In the genomic region with DNA sequence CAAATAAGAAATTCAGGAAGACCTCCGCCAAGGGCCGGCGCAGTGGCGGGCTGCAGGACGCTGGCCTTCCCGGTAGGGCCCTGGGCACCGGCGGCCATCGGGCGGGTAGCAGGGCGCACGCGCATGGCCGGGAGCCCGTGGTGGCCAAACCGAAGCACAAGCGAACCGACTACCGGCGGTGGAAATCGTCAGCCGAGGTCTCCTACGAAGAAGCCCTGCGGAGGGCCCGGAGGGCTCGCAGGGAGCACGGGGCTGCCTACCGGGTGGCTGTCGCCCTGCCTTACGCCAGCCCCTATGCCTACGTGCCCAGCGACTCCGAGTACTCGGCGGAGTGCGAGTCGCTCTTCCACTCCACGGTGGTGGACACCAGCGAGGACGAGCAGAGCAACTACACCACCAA, we compare ENCODE assay signal across 20 mouse cellular contexts. TPM values are rescaled to one million over a fixed set of nuclear protein-coding genes. Genes with fewer than 3 reads are reported as not detected.
DNase-seq lines count a peak whose midpoint lies in the region; ATAC-seq and TF ChIP-seq lines count a peak whose summit lies in the region.
"Had no signal": no experiment of that assay in that cellular context is flagged by ENCODE, and none has a peak within 500 bp of the region (broad histone marks: within the 10 kb centered on the region; RNA-seq: fewer than 3 reads in every experiment).

No protein-coding gene starts in this region.

- H3K4me2 ChIP-seq in forebrain, embryonic 13.5 days: peak overlapping the region; percentile 31
- no peak overlapping the region for H3K4me2 ChIP-seq in forebrain, embryonic 16.5 days (ENCODE audit: low read length)
- H3K4me2 ChIP-seq: heart, embryonic 11.5 days; heart, embryonic 15.5 days; hindbrain, embryonic 13.5 days had no signal

- no peak overlapping the region for H3K4me3 ChIP-seq in forebrain, embryonic 13.5 days
- no peak overlapping the region for H3K4me3 ChIP-seq in forebrain, embryonic 16.5 days (replicated peaks; ENCODE audit: low read length)
- peak overlapping the region; percentile 37 for H3K4me3 ChIP-seq in ES-Bruce4 (ENCODE audit: low read depth, low read length)
- H3K4me3 ChIP-seq: embryonic facial prominence, embryonic 10.5 days; heart, adult 2 months; heart, embryonic 15.5 days; hindbrain, embryonic 13.5 days had no signal

- peaks cover 9% of the 10 kb centered on the region for H3K9me3 ChIP-seq in forebrain, embryonic 13.5 days (replicated peaks)
- peaks cover 9% of the 10 kb centered on the region for H3K9me3 ChIP-seq in forebrain, embryonic 16.5 days (ENCODE audit: control insufficient read depth, low read length)
- H3K9me3 ChIP-seq in ES-Bruce4 (replicated peaks; ENCODE audit: control insufficient read depth, insufficient read depth, low read length, poor library complexity, severe bottlenecking): no peaks in the 10 kb centered on the region

- DNase-seq in right cerebral cortex, postnatal 4 days: peak; percentile 11
- DNase-seq in right cerebral cortex, postnatal 10 days (ENCODE audit: low spot score in 2 of 2): no peak
- DNase-seq in urinary bladder, postnatal 10 days (ENCODE audit: low spot score): no peak
- no peak for DNase-seq in kidney, postnatal 10 days
- DNase-seq: adrenal gland, adult 8-10 months; cerebellum, adult 2 months; cerebellum, postnatal 10 days; gastrocnemius, postnatal 14 days; heart, adult 2 months; heart, postnatal 14 days had no signal

- TF ChIP-seq POLR2A in ES-Bruce4 (IDR thresholded peaks at IDR 0.05; ENCODE audit: insufficient read depth, low read length): no peak

- no peak overlapping the region for H3K9ac ChIP-seq in forebrain, embryonic 13.5 days
- H3K9ac ChIP-seq in forebrain, embryonic 16.5 days (replicated peaks; ENCODE audit: low read depth, low read length): no peak overlapping the region
- H3K9ac ChIP-seq in ES-Bruce4 (ENCODE audit: low read depth, poor library complexity, severe bottlenecking): peak overlapping the region; percentile 67
- H3K9ac ChIP-seq: heart, embryonic 15.5 days; hindbrain, embryonic 13.5 days had no signal

- no peaks in the 10 kb centered on the region for H3K27me3 ChIP-seq in forebrain, embryonic 13.5 days
- no peaks in the 10 kb centered on the region for H3K27me3 ChIP-seq in forebrain, embryonic 16.5 days (replicated peaks; ENCODE audit: control insufficient read depth, insufficient read depth, low read length)
- no peaks in the 10 kb centered on the region for H3K27me3 ChIP-seq in ES-Bruce4 (ENCODE audit: control insufficient read depth, insufficient read depth, low read length, poor library complexity, severe bottlenecking)
- H3K27me3 ChIP-seq: heart, embryonic 15.5 days; hindbrain, embryonic 13.5 days; Patski had no signal

- no peak for TF ChIP-seq EP300 in ES-Bruce4 (IDR thresholded peaks at IDR 0.05; ENCODE audit: insufficient read depth, low read depth, low read length)

- ATAC-seq in forebrain, embryonic 13.5 days: no peak
- no peak for ATAC-seq in forebrain, embryonic 16.5 days
- ATAC-seq: hindbrain, postnatal 0 days; intestine, embryonic 16.5 days; Patski had no signal

- no peak for TF ChIP-seq CTCF in ES-Bruce4 (IDR thresholded peaks at IDR 0.05; ENCODE audit: low read depth, low read length)

- peaks cover 63% of the 10 kb centered on the region for H3K36me3 ChIP-seq in forebrain, embryonic 13.5 days (ENCODE audit: poor library complexity, severe bottlenecking)
- H3K36me3 ChIP-seq in forebrain, embryonic 16.5 days (ENCODE audit: control insufficient read depth, insufficient read depth): peaks cover 36% of the 10 kb centered on the region
- H3K36me3 ChIP-seq in ES-Bruce4 (ENCODE audit: control insufficient read depth, insufficient read depth, low read length, poor library complexity, severe bottlenecking): no peaks in the 10 kb centered on the region

- WGBS in forebrain, embryonic 13.5 days: 72% methylated on average over 40 of the region's 40 CpGs
- 75% methylated on average over 40 of the region's 40 CpGs for WGBS in forebrain, embryonic 16.5 days

- H3K27ac ChIP-seq in forebrain, embryonic 13.5 days: no peak overlapping the region
- H3K27ac ChIP-seq in forebrain, embryonic 16.5 days (ENCODE audit: low read length): no peak overlapping the region
- H3K27ac ChIP-seq in ES-Bruce4 (ENCODE audit: insufficient read depth, low read length): no peak overlapping the region
- H3K27ac ChIP-seq: embryonic facial prominence, embryonic 10.5 days; heart, adult 2 months; heart, embryonic 15.5 days; hindbrain, embryonic 13.5 days; hindbrain, postnatal 0 days had no signal

- no peaks in the 10 kb centered on the region for H3K4me1 ChIP-seq in forebrain, embryonic 13.5 days
- no peaks in the 10 kb centered on the region for H3K4me1 ChIP-seq in forebrain, embryonic 16.5 days (replicated peaks; ENCODE audit: control insufficient read depth, insufficient read depth, low read length)
- no peaks in the 10 kb centered on the region for H3K4me1 ChIP-seq in ES-Bruce4 (ENCODE audit: control insufficient read depth, insufficient read depth, low read length)
- H3K4me1 ChIP-seq: embryonic facial prominence, embryonic 10.5 days; heart, embryonic 15.5 days; hindbrain, embryonic 13.5 days had no signal

RNA-seq across cellular contexts. Expression of gene Dact1, which starts 8.6 kb away (rescaled TPM):
- polyA plus RNA-seq in forebrain, embryonic 13.5 days (2015; fragmentation: Nextera tagmentation; extraction: Ambion mirVana): 22.4 and 26.0 TPM in 2 replicates
- 31.1 and 31.4 TPM in 2 replicates for polyA plus RNA-seq in forebrain, embryonic 16.5 days (2015; fragmentation: Nextera tagmentation; extraction: Ambion mirVana)
- polyA plus RNA-seq in ES-Bruce4 (2011; ENCODE audit: insufficient read depth, insufficient read length, low read depth, missing spikeins): 5.8 and 6.4 TPM in 2 replicates
